Mouse (Mus musculus) myocyte (in vitro differentiated cells): ENCODE results near the gene Meis3.

Experiments used
- CEBPB ChIP-seq: IDR thresholded peaks from 2 replicates; pipeline ENCODE4 v1.6.1; 2011; ENCODE audit warnings: mild to moderate bottlenecking, moderate library complexity; ENCODE audit not compliant: poor library complexity, insufficient read depth, severe bottlenecking
- E2F4 ChIP-seq: IDR thresholded peaks from one replicate; pipeline ENCODE4 v1.6.1; 2011; ENCODE audit warnings: mild to moderate bottlenecking, control low read depth, moderate library complexity; ENCODE audit not compliant: insufficient read depth
- MAX ChIP-seq: IDR thresholded peaks from one replicate; pipeline ENCODE4 v1.6.1; 2011; ENCODE audit warnings: low read depth, mild to moderate bottlenecking, control low read depth
- MYOD1 ChIP-seq, 3 experiments: IDR thresholded peaks; one replicate each; pipeline ENCODE4 v1.6.1; 2011; ENCODE audit warnings: control low read depth in 2 of 3, low read depth in 2 of 3, mild to moderate bottlenecking in 2 of 3, moderate library complexity in 1 of 3; ENCODE audit not compliant: insufficient read length in 2 of 3, control insufficient read depth in 1 of 3
- MYOG ChIP-seq, 3 experiments: IDR thresholded peaks; one replicate each; pipeline ENCODE4 v1.6.1; 2011; ENCODE audit warnings: control low read depth in 2 of 3, low read depth in 2 of 3, mild to moderate bottlenecking in 2 of 3; ENCODE audit not compliant: insufficient read length in 2 of 3, control insufficient read depth in 1 of 3, insufficient read depth in 1 of 3
- POLR2A ChIP-seq: IDR thresholded peaks from one replicate; pipeline ENCODE4 v1.6.1; 2011; ENCODE audit warnings: low read depth, mild to moderate bottlenecking, control low read depth, moderate library complexity; ENCODE audit not compliant: insufficient read length
- POLR2AphosphoS2 ChIP-seq: IDR thresholded peaks from one replicate; pipeline ENCODE4 v1.6.1; 2011; ENCODE audit warnings: low read depth, control low read depth; ENCODE audit not compliant: insufficient read length
- REST ChIP-seq: IDR thresholded peaks from one replicate; pipeline ENCODE4 v1.6.1; 2011; ENCODE audit warnings: mild to moderate bottlenecking, control low read depth, moderate library complexity; ENCODE audit not compliant: insufficient read depth, insufficient read length
- SRF ChIP-seq: IDR thresholded peaks from one replicate; pipeline ENCODE4 v1.6.1; 2011; ENCODE audit warnings: low read depth; ENCODE audit not compliant: control insufficient read depth, insufficient read length
- TCF12 ChIP-seq: IDR thresholded peaks from one replicate; pipeline ENCODE4 v1.6.1; 2011; ENCODE audit warnings: mild to moderate bottlenecking, control low read depth; ENCODE audit not compliant: poor library complexity, insufficient read depth, severe bottlenecking
- TCF3 ChIP-seq: IDR thresholded peaks from one replicate; pipeline ENCODE4 v1.6.1; 2011; ENCODE audit warnings: low read depth, control low read depth; ENCODE audit not compliant: insufficient read length
- USF1 ChIP-seq: IDR thresholded peaks from one replicate; pipeline ENCODE4 v1.6.1; 2011; ENCODE audit warnings: low read depth, mild to moderate bottlenecking, control low read depth, moderate library complexity

GRCm38 (mm10) chr7:16156105-16156714, 18.7 kb upstream of the Meis3 start:
- no peak for TF ChIP-seq POLR2A
- no peak for TF ChIP-seq USF1
- no peak for TF ChIP-seq CEBPB
- TF ChIP-seq E2F4 = no peak
- TF ChIP-seq MAX = no peak
- no peak for TF ChIP-seq MYOG (IDR thresholded peaks at IDR 0.05; ENCODE audit: control insufficient read depth in 1 of 3, insufficient read depth in 1 of 3, insufficient read length in 2 of 3, low read depth in 2 of 3)
- TF ChIP-seq TCF12 = no peak
- TF ChIP-seq TCF3 = no peak
- no peak for TF ChIP-seq POLR2AphosphoS2
- TF ChIP-seq SRF = no peak
- no peak for TF ChIP-seq MYOD1 (IDR thresholded peaks at IDR 0.05; ENCODE audit: control insufficient read depth in 1 of 3, insufficient read length in 2 of 3, low read depth in 2 of 3)
- no peak for TF ChIP-seq REST
